Mouse (Mus musculus): ENCODE measurements around the gene Ubr4. TPM values are rescaled to one million over a fixed set of nuclear protein-coding genes. Genes with fewer than 3 reads are reported as not detected.

The Ubr4 gene
- polyA plus RNA-seq, 1 experiment: 78.1 TPM

- H3K36me3 ChIP-seq (ENCODE audit: control insufficient read depth, insufficient read depth): peaks cover 89% of the 10 kb centered on the region
- H3K79me2 ChIP-seq (ENCODE audit: control insufficient read depth, insufficient read depth): no peaks in the 10 kb centered on the region
- H3ac ChIP-seq (ENCODE audit: control insufficient read depth, insufficient read length, low read depth): no peak overlapping the region
- TF ChIP-seq CEBPB (IDR thresholded peaks at IDR 0.05; ENCODE audit: low read depth): no peak
- TF ChIP-seq MAX (IDR thresholded peaks at IDR 0.05): no peak
- no peak for TF ChIP-seq MYOG (IDR thresholded peaks at IDR 0.05; ENCODE audit: control insufficient read depth, extremely low read depth, insufficient read length)
- no peak for TF ChIP-seq MYOD1 (IDR thresholded peaks at IDR 0.05; ENCODE audit: control insufficient read depth, insufficient read length, low read depth)
- TF ChIP-seq USF1 (IDR thresholded peaks at IDR 0.05; ENCODE audit: low read depth): no peak
- no peak for TF ChIP-seq CTCF (IDR thresholded peaks at IDR 0.05; ENCODE audit: control insufficient read depth, insufficient read depth, insufficient read length)
- TF ChIP-seq FOSL1 (IDR thresholded peaks at IDR 0.05; ENCODE audit: insufficient read depth, low read length, poor library complexity, severe bottlenecking): no peak
- no peaks in the 10 kb centered on the region for H3K27me3 ChIP-seq (ENCODE audit: control insufficient read depth, insufficient read depth, insufficient read length)
- no peak overlapping the region for H3K4me3 ChIP-seq (ENCODE audit: insufficient read depth, poor library complexity, severe bottlenecking)
- no peaks in the 10 kb centered on the region for H3K79me3 ChIP-seq (ENCODE audit: low read depth)
Measured at GRCm38 (mm10) chr4:139360761-139361548, 8.5 kb downstream of the Ubr4 start.

GRCm38 (mm10) chr4:139367336-139367735 is 14.9 kb downstream of the Ubr4 start:
- H3K36me3 ChIP-seq (ENCODE audit: control insufficient read depth, insufficient read depth): peaks cover 73% of the 10 kb centered on the region
- no peaks in the 10 kb centered on the region for H3K79me2 ChIP-seq (ENCODE audit: control insufficient read depth, insufficient read depth)
- no peak overlapping the region for H3K4me3 ChIP-seq (ENCODE audit: insufficient read depth, poor library complexity, severe bottlenecking)

GRCm38 (mm10) chr4:139368038-139368437 is 15.6 kb downstream of the Ubr4 start:
- Histone ChIP-seq H3K4me3 (ENCODE audit: insufficient read depth, poor library complexity, severe bottlenecking) (no peak overlapping the region), H3K36me3 (ENCODE audit: control insufficient read depth, insufficient read depth) (peaks cover 73% of the 10 kb centered on the region), H3K79me3 (ENCODE audit: low read depth) (no peaks in the 10 kb centered on the region), H3K27me3 (ENCODE audit: control insufficient read depth, insufficient read depth, insufficient read length) (no peaks in the 10 kb centered on the region), H3K79me2 (ENCODE audit: control insufficient read depth, insufficient read depth) (no peaks in the 10 kb centered on the region), H3ac (ENCODE audit: control insufficient read depth, insufficient read length, low read depth) (no peak overlapping the region)
- TF ChIP-seq USF1 (IDR thresholded peaks at IDR 0.05; ENCODE audit: low read depth) (no peak), MYOG (IDR thresholded peaks at IDR 0.05; ENCODE audit: control insufficient read depth, extremely low read depth, insufficient read length) (no peak), FOSL1 (IDR thresholded peaks at IDR 0.05; ENCODE audit: insufficient read depth, low read length, poor library complexity, severe bottlenecking) (no peak), CEBPB (IDR thresholded peaks at IDR 0.05; ENCODE audit: low read depth) (no peak), CTCF (IDR thresholded peaks at IDR 0.05; ENCODE audit: control insufficient read depth, insufficient read depth, insufficient read length) (no peak), MAX (IDR thresholded peaks at IDR 0.05) (no peak), MYOD1 (IDR thresholded peaks at IDR 0.05; ENCODE audit: control insufficient read depth, insufficient read length, low read depth) (no peak)

More at GRCm38 (mm10) chr4:139367336-139367735, 14.9 kb downstream of the Ubr4 start:
- TF ChIP-seq FOSL1 (IDR thresholded peaks at IDR 0.05; ENCODE audit: insufficient read depth, low read length, poor library complexity, severe bottlenecking) (no peak), MYOD1 (IDR thresholded peaks at IDR 0.05; ENCODE audit: control insufficient read depth, insufficient read length, low read depth) (no peak), USF1 (IDR thresholded peaks at IDR 0.05; ENCODE audit: low read depth) (no peak), CEBPB (IDR thresholded peaks at IDR 0.05; ENCODE audit: low read depth) (no peak), MAX (IDR thresholded peaks at IDR 0.05) (no peak), MYOG (IDR thresholded peaks at IDR 0.05; ENCODE audit: control insufficient read depth, extremely low read depth, insufficient read length) (no peak), CTCF (IDR thresholded peaks at IDR 0.05; ENCODE audit: control insufficient read depth, insufficient read depth, insufficient read length) (no peak)
- Histone ChIP-seq H3ac (ENCODE audit: control insufficient read depth, insufficient read length, low read depth) (no peak overlapping the region), H3K79me3 (ENCODE audit: low read depth) (no peaks in the 10 kb centered on the region), H3K27me3 (ENCODE audit: control insufficient read depth, insufficient read depth, insufficient read length) (no peaks in the 10 kb centered on the region)

- H3K4me3 ChIP-seq (ENCODE audit: insufficient read depth, poor library complexity, severe bottlenecking): no peak overlapping the region
- H3K27me3 ChIP-seq (ENCODE audit: control insufficient read depth, insufficient read depth, insufficient read length): no peaks in the 10 kb centered on the region
- TF ChIP-seq MYOG (IDR thresholded peaks at IDR 0.05; ENCODE audit: control insufficient read depth, extremely low read depth, insufficient read length): no peak
- TF ChIP-seq MYOD1 (IDR thresholded peaks at IDR 0.05; ENCODE audit: control insufficient read depth, insufficient read length, low read depth): no peak
- TF ChIP-seq MAX (IDR thresholded peaks at IDR 0.05): no peak
- no peak for TF ChIP-seq USF1 (IDR thresholded peaks at IDR 0.05; ENCODE audit: low read depth)
- no peak for TF ChIP-seq CEBPB (IDR thresholded peaks at IDR 0.05; ENCODE audit: low read depth)
- TF ChIP-seq CTCF (IDR thresholded peaks at IDR 0.05; ENCODE audit: control insufficient read depth, insufficient read depth, insufficient read length): no peak
- H3ac ChIP-seq (ENCODE audit: control insufficient read depth, insufficient read length, low read depth): no peak overlapping the region
- peaks cover 4% of the 10 kb centered on the region for H3K79me2 ChIP-seq (ENCODE audit: control insufficient read depth, insufficient read depth)
- peaks cover 72% of the 10 kb centered on the region for H3K36me3 ChIP-seq (ENCODE audit: control insufficient read depth, insufficient read depth)
- peaks cover 2% of the 10 kb centered on the region for H3K79me3 ChIP-seq (ENCODE audit: low read depth)
Measured at GRCm38 (mm10) chr4:139373130-139373529, 20.7 kb downstream of the Ubr4 start.

- no peak overlapping the region for H3ac ChIP-seq (ENCODE audit: control insufficient read depth, insufficient read length, low read depth)
- no peak overlapping the region for H3K4me3 ChIP-seq (ENCODE audit: insufficient read depth, poor library complexity, severe bottlenecking)
- TF ChIP-seq USF1 (IDR thresholded peaks at IDR 0.05; ENCODE audit: low read depth) (no peak), CTCF (IDR thresholded peaks at IDR 0.05; ENCODE audit: control insufficient read depth, insufficient read depth, insufficient read length) (no peak), MYOD1 (IDR thresholded peaks at IDR 0.05; ENCODE audit: control insufficient read depth, insufficient read length, low read depth) (no peak), FOSL1 (IDR thresholded peaks at IDR 0.05; ENCODE audit: insufficient read depth, low read length, poor library complexity, severe bottlenecking) (no peak), MAX (IDR thresholded peaks at IDR 0.05) (no peak), CEBPB (IDR thresholded peaks at IDR 0.05; ENCODE audit: low read depth) (no peak), MYOG (IDR thresholded peaks at IDR 0.05; ENCODE audit: control insufficient read depth, extremely low read depth, insufficient read length) (no peak)
- peaks cover 8% of the 10 kb centered on the region for H3K79me2 ChIP-seq (ENCODE audit: control insufficient read depth, insufficient read depth)
- H3K36me3 ChIP-seq (ENCODE audit: control insufficient read depth, insufficient read depth): peaks cover 76% of the 10 kb centered on the region
- H3K79me3 ChIP-seq (ENCODE audit: low read depth): peaks cover 2% of the 10 kb centered on the region
- H3K27me3 ChIP-seq (ENCODE audit: control insufficient read depth, insufficient read depth, insufficient read length): no peaks in the 10 kb centered on the region
Measured at GRCm38 (mm10) chr4:139373531-139373930, 21.1 kb downstream of the Ubr4 start.

Data from C2C12 (cell line).